ENCODE assay signal across 21 mouse cellular contexts in genomic region chr2:181773203-181773602, GRCm38 (mm10). TPM values are rescaled to one million over a fixed set of nuclear protein-coding genes. Genes with fewer than 3 reads are reported as not detected.
DNase-seq lines count a peak whose midpoint lies in the region; ATAC-seq lines count a peak whose summit lies in the region.
"Had no signal": no experiment of that assay in that cellular context is flagged by ENCODE, and none has a peak within 500 bp of the region (broad histone marks: within the 10 kb centered on the region; RNA-seq: fewer than 3 reads in every experiment).

No protein-coding gene starts in this region.

- H3K36me3 ChIP-seq in forebrain, embryonic 13.5 days (ENCODE audit: poor library complexity, severe bottlenecking), result no peaks in the 10 kb centered on the region
- no peaks in the 10 kb centered on the region for H3K36me3 ChIP-seq in forebrain, embryonic 10.5 days (replicated peaks)
- no peaks in the 10 kb centered on the region for H3K36me3 ChIP-seq in neural tube, embryonic 12.5 days
- no peaks in the 10 kb centered on the region for H3K36me3 ChIP-seq in neural tube, embryonic 15.5 days
- no peaks in the 10 kb centered on the region for H3K36me3 ChIP-seq in midbrain, embryonic 13.5 days
- H3K36me3 ChIP-seq: heart, embryonic 15.5 days; limb, embryonic 13.5 days; liver, embryonic 12.5 days had no signal

- 39% methylated on average over 2 of the region's 2 CpGs for WGBS in forebrain, embryonic 13.5 days
- WGBS in forebrain, embryonic 10.5 days, result 77% methylated on average over 2 of the region's 2 CpGs
- 63% methylated on average over 2 of the region's 2 CpGs for WGBS in neural tube, embryonic 12.5 days
- 53% methylated on average over 2 of the region's 2 CpGs for WGBS in neural tube, embryonic 15.5 days
- WGBS in midbrain, embryonic 13.5 days, result 52% methylated on average over 2 of the region's 2 CpGs

- H3K9ac ChIP-seq in forebrain, embryonic 13.5 days, result no peak overlapping the region
- H3K9ac ChIP-seq in neural tube, embryonic 12.5 days, result no peak overlapping the region
- no peak overlapping the region for H3K9ac ChIP-seq in neural tube, embryonic 15.5 days (replicated peaks)
- no peak overlapping the region for H3K9ac ChIP-seq in midbrain, embryonic 13.5 days (replicated peaks)
- H3K9ac ChIP-seq: heart, embryonic 15.5 days; limb, embryonic 13.5 days; liver, embryonic 12.5 days had no signal

- H3K4me2 ChIP-seq in forebrain, embryonic 13.5 days, result peak overlapping the region; percentile 19
- peak overlapping the region; percentile 28; the same call in 1 of the 2 replicates for H3K4me2 ChIP-seq in neural tube, embryonic 12.5 days (replicated peaks)
- H3K4me2 ChIP-seq in neural tube, embryonic 15.5 days, result no peak overlapping the region
- peak overlapping the region; percentile 13 for H3K4me2 ChIP-seq in midbrain, embryonic 13.5 days (replicated peaks)
- H3K4me2 ChIP-seq: heart, embryonic 15.5 days; limb, embryonic 13.5 days; liver, embryonic 12.5 days had no signal

- peak; percentile 27; the same call in 1 of the 2 replicates for ATAC-seq in forebrain, embryonic 13.5 days
- no peak for ATAC-seq in neural tube, embryonic 12.5 days (ENCODE audit: low FRiP score, low read depth)
- ATAC-seq in neural tube, embryonic 15.5 days (ENCODE audit: low FRiP score), result no peak
- ATAC-seq in midbrain, embryonic 13.5 days, result no peak; the same call in 1 of the 2 replicates
- ATAC-seq: hindbrain, postnatal 0 days; intestine, embryonic 16.5 days; liver, embryonic 12.5 days had no signal

- DNase-seq in forebrain, embryonic 10.5 days (ENCODE audit: extremely low spot score, low spot score), result no peak
- no peak for DNase-seq in lung, postnatal 14 days
- no peak for DNase-seq in layer of hippocampus, adult 9-11 months
- DNase-seq: adrenal gland, postnatal 25 days; cerebellum, postnatal 14 days; gastrocnemius, postnatal 36 days; heart, postnatal 36 days; kidney, adult 9 months; kidney, postnatal 14 days; lung, adult 18-20 months; lung, postnatal 10 days; thymus, postnatal 25 days had no signal

- no peaks in the 10 kb centered on the region for H3K9me3 ChIP-seq in forebrain, embryonic 13.5 days (replicated peaks)
- no peaks in the 10 kb centered on the region for H3K9me3 ChIP-seq in forebrain, embryonic 10.5 days
- no peaks in the 10 kb centered on the region for H3K9me3 ChIP-seq in neural tube, embryonic 12.5 days
- H3K9me3 ChIP-seq in neural tube, embryonic 15.5 days (replicated peaks), result no peaks in the 10 kb centered on the region
- no peaks in the 10 kb centered on the region for H3K9me3 ChIP-seq in midbrain, embryonic 13.5 days
- H3K9me3 ChIP-seq: heart, embryonic 15.5 days; limb, embryonic 13.5 days; liver, embryonic 12.5 days had no signal

- H3K4me1 ChIP-seq in forebrain, embryonic 13.5 days, result peaks cover 65% of the 10 kb centered on the region
- H3K4me1 ChIP-seq in forebrain, embryonic 10.5 days, result peaks cover 15% of the 10 kb centered on the region
- peaks cover 37% of the 10 kb centered on the region for H3K4me1 ChIP-seq in neural tube, embryonic 12.5 days
- H3K4me1 ChIP-seq in neural tube, embryonic 15.5 days, result peaks cover 49% of the 10 kb centered on the region
- H3K4me1 ChIP-seq in midbrain, embryonic 13.5 days (replicated peaks), result peaks cover 62% of the 10 kb centered on the region
- H3K4me1 ChIP-seq: heart, embryonic 15.5 days; limb, embryonic 13.5 days; liver, embryonic 12.5 days had no signal

- H3K4me3 ChIP-seq in forebrain, embryonic 13.5 days, result no peak overlapping the region
- H3K4me3 ChIP-seq in forebrain, embryonic 10.5 days, result no peak overlapping the region
- no peak overlapping the region for H3K4me3 ChIP-seq in neural tube, embryonic 12.5 days
- H3K4me3 ChIP-seq in neural tube, embryonic 15.5 days (replicated peaks), result no peak overlapping the region
- H3K4me3 ChIP-seq in midbrain, embryonic 13.5 days (replicated peaks), result no peak overlapping the region
- H3K4me3 ChIP-seq: heart, embryonic 15.5 days; limb, embryonic 13.5 days; liver, embryonic 12.5 days had no signal

- H3K27ac ChIP-seq in forebrain, embryonic 13.5 days, result peak overlapping the region; percentile 44; the same call in 1 of the 2 replicates
- H3K27ac ChIP-seq in forebrain, embryonic 10.5 days, result no peak overlapping the region
- no peak overlapping the region for H3K27ac ChIP-seq in neural tube, embryonic 12.5 days
- H3K27ac ChIP-seq in neural tube, embryonic 15.5 days (replicated peaks), result no peak overlapping the region
- peak overlapping the region; percentile 54 for H3K27ac ChIP-seq in midbrain, embryonic 13.5 days
- H3K27ac ChIP-seq: heart, embryonic 15.5 days; hindbrain, postnatal 0 days; limb, embryonic 13.5 days; liver, embryonic 12.5 days had no signal

- no peaks in the 10 kb centered on the region for H3K27me3 ChIP-seq in forebrain, embryonic 13.5 days
- no peaks in the 10 kb centered on the region for H3K27me3 ChIP-seq in forebrain, embryonic 10.5 days (ENCODE audit: poor library complexity, severe bottlenecking)
- H3K27me3 ChIP-seq in neural tube, embryonic 12.5 days (replicated peaks), result no peaks in the 10 kb centered on the region
- H3K27me3 ChIP-seq in neural tube, embryonic 15.5 days (replicated peaks), result no peaks in the 10 kb centered on the region
- no peaks in the 10 kb centered on the region for H3K27me3 ChIP-seq in midbrain, embryonic 13.5 days
- H3K27me3 ChIP-seq: limb, embryonic 13.5 days; liver, embryonic 12.5 days had no signal

RNA-seq across cellular contexts. Expression of gene Myt1, which starts 10.1 kb away (rescaled TPM):
- 39.9 and 40.9 TPM in 2 replicates for polyA plus RNA-seq in forebrain, embryonic 13.5 days (2015; fragmentation: Nextera tagmentation; extraction: Ambion mirVana)
- polyA plus RNA-seq in forebrain, embryonic 10.5 days (2016; fragmentation: Nextera tagmentation; extraction: Ambion mirVana), result 9.5 and 11.5 TPM in 2 replicates
- polyA plus RNA-seq in neural tube, embryonic 12.5 days (2016; fragmentation: Nextera tagmentation; extraction: Ambion mirVana), result 70.4 and 79.3 TPM in 2 replicates
- polyA plus RNA-seq in neural tube, embryonic 15.5 days (2015; fragmentation: Nextera tagmentation; extraction: Ambion mirVana), result 11.3 and 15.1 TPM in 2 replicates
- 46.9 and 49.2 TPM in 2 replicates for polyA plus RNA-seq in midbrain, embryonic 13.5 days (2015; fragmentation: Nextera tagmentation; extraction: Ambion mirVana)

RNA-seq across cellular contexts. Expression of gene Oprl1, which starts 58.4 kb away (rescaled TPM):
- polyA plus RNA-seq in forebrain, embryonic 13.5 days (2015; fragmentation: Nextera tagmentation; extraction: Ambion mirVana), result 33.5 and 48.2 TPM in 2 replicates
- polyA plus RNA-seq in forebrain, embryonic 10.5 days (2016; fragmentation: Nextera tagmentation; extraction: Ambion mirVana), result 4.5 and 5.2 TPM in 2 replicates
- 36.4 and 39.6 TPM in 2 replicates for polyA plus RNA-seq in neural tube, embryonic 12.5 days (2016; fragmentation: Nextera tagmentation; extraction: Ambion mirVana)
- polyA plus RNA-seq in neural tube, embryonic 15.5 days (2015; fragmentation: Nextera tagmentation; extraction: Ambion mirVana), result 72.5 and 87.0 TPM in 2 replicates
- polyA plus RNA-seq in midbrain, embryonic 13.5 days (2015; fragmentation: Nextera tagmentation; extraction: Ambion mirVana), result 82.3 and 83.9 TPM in 2 replicates

Comparison
In these comparisons a context has a peak if more than half of its experiments do, and no peak if none do; other contexts are left out.
1. H3K27ac ChIP-seq: peak in forebrain, embryonic 13.5 days (single experiment) and midbrain, embryonic 13.5 days (single experiment); none in forebrain, embryonic 10.5 days (single experiment), neural tube, embryonic 12.5 days (single experiment) and neural tube, embryonic 15.5 days (single experiment).